Mouse (Mus musculus): ENCODE measurements around the gene Antxr1.

Antxr1 gene

DNA sequence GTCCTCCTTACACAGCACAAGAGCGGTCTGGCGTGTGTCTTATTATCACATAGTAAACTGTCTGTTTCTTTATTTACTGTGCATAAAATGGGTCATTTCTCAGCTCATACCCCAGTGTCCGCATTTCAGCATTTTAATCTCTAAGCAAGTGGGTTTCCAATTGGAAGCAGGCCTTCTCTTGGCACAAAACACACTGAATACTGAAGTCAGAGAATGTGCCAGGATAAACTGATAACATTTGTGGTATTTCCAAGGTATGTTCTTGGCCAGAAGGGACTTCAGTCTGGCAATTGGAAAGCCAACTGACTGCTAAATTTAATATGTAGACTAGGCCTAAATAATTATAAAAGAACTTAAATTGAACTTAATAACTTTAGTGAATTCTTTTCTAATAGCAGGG lies 84.9 kb downstream of the Antxr1 start:
- DNase-seq (ENCODE audit: low spot score in 2 of 2): no peak

DNA sequence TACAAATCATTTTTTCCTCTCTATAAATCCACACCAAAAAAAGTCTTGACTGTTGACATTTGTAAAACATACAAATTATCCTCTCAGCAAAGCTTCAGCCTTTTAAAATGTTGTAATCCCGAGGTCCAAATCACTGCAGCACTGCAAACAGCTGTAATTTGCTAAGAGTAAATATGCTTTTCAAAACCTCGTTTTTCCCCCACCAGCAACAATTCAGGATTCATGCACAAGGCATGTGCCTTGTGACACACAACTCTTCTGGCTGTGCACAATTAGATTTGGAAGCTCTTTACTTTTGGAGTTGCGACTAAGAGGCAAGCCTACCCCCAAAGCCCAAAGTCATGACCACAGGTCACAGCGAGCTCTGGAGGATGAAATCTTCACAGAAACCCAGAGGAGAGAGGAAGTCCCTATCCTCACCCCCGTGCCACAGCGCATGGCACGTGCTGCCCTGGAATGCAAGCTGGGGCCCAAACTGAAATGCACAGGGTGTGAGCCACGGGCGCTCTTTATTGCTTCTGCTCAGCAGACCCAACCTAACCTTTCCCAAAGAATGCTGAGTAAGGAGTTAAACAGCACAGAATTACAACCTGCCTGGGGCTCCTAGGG lies 87.3 kb downstream of the Antxr1 start:
- no peak for DNase-seq (ENCODE audit: low spot score in 2 of 2)

DNA sequence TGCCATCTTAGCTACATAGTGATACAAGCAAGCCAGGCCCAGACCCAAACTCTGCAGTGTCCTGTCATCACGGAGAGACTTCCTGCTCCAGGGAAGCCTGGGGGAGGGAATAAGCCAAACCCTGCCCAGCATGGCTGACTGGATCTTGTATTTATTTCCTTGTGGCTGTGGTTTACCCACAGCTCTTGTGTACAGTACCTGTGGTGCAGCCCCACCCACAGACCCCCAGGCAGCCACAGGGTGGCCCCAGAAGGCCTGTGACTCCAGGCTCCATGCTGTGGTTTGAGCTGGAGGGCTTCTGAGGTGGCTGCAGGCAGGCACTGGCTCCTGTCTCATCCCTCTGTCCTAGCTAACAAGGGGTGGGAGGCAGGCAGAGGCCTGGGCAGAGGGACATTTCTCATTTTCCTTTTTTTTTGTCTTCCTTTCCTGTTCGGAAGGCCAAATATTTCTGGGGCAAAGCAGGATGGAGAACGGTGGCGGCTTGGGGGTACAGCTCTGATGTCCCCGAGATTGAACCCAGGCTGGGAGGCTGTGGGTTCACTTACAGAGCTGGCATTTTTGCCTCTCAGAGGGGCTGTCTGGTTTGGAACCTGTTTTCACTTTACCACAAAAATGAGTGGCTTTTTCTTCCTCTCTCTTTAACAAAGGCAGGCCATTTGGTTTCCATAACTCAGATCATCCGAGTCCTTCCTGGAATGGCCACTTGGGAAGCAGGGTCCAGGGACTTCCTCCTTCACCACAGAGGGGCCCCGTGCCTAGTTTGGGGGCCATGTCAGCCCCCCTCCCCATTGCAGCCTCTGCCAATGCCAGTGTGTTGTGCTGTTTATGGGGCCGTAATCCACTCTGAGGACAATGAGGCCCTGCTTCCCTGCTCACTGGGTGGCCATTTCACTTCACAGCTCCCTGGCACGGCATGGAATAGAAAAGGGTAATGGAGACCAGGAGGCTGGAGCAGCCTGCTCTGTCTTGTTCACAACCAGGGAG lies 91.2 kb downstream of the Antxr1 start:
- peak in 1 of 2 experiments; percentile 4 for DNase-seq (ENCODE audit: low spot score in 2 of 2)

DNA sequence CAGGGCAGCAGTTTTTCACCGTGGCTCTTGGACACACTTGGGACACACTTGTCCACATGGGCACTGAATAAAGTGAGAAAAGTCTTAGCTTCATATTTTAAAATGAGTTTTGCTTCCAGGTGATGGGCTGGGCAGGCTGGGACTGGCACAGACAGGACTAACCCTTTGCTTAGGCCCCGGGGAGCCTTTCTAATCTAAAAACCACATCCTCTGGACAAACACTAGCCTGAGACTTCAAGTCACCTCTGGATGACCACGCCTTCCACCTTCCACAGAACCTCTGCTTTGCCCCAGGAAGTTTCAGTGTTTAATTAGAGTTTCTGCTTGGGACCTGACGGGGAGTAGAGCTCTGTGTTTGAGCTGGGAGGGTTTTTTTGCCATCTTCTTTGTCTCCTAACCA lies 98.4 kb downstream of the Antxr1 start:
- DNase-seq (ENCODE audit: low spot score in 2 of 2): no peak

DNA sequence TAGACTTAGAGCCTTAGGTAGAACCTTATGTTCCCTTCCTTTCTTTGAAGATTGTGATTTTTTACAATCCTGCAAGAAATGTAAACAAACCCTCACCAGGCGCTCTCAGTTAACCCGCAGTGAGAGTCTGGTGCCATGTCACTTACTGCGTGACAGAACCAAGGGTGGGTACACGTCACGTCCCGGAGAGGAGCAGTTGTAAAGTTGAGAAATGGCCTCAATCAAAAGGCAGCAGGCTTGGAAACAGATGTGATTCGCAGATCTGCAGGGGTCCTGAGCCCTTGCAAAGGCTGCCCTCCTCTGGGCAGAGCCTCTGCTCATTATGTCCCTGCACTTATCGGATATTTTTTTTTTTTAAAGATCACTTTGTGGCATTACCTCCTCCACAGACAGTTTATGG lies 99.6 kb downstream of the Antxr1 start:
- DNase-seq (ENCODE audit: low spot score in 2 of 2): no peak

DNA sequence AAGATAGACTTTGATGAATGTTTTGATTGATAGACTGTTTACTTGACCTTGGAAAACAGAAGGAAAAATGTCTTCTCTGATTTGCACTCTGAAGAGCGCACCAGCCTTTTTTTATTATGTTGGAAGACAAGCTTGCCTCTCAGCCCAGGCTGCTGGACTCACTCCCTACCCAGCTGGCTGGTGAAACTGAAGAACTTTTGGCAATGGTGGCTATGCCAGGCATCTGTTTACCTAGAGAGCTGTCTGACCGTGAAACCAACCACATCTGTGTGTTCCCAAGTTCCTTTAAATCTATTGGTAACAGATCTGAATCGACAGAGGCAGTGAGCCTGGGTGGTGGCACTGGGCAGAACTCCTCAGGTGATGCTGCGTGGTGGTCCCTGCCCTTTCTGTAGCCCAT lies 102.5 kb downstream of the Antxr1 start:
- DNase-seq (ENCODE audit: low spot score in 2 of 2): no peak

DNA sequence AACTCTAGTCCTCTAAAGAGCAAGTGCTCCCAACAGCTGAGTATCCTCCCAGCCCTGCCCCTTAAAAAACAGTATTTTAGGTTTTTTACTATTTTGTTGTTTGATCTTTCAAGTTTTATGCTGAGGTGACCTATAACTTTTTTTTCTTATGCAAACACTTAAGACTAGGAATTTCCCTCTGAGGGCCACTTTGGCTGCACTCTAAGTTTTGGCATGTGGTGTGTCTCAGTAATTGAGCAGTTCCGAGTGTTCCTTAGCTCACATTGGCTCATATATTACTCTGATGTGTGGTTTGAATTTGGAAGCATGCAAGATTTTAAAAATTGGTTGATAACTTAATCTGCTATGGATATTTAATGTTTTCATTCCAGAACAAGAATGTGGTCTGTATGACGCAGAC lies 105.6 kb downstream of the Antxr1 start:
- DNase-seq (ENCODE audit: low spot score in 2 of 2): no peak

DNA sequence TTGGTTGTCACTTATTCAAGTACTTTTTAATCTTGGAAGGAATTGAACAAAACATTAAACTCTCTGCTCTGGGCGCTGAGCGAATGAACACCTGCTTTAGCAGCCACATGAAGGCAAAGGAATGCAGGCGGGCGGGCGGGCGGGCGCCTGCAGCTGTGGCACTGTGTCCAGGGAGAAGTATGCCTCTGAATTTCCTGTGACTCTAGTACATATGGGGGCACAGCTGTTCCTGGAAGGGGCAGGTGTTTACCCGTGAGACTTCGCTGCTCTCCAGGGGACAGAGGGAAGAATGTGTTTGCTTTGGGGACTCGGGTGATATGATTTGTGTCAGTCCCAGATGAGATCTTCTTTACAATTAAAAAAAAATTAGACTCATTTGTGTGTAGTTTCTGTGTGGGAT lies 107.7 kb downstream of the Antxr1 start:
- DNase-seq (ENCODE audit: low spot score in 2 of 2): no peak

DNA sequence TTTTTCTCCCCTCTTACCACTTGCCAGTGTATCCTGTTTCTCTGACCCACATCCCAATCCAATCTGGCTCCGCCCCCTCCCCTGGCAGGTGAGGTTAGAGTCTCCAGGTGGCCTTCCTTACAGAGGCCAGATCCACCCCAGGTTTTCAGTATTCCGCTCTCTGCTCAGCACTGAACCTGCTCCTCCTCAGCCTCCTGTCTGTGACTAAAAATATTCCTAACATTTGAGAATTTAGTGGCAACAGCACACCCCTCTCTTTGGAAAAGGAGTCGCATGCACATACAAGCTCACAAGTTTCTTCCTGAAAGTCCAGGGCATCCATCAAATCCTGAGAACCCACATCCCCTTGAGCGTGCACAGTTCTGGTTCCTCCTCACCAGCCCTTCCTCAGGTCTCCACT lies 109.3 kb downstream of the Antxr1 start:
- DNase-seq (ENCODE audit: low spot score in 2 of 2): no peak

DNA sequence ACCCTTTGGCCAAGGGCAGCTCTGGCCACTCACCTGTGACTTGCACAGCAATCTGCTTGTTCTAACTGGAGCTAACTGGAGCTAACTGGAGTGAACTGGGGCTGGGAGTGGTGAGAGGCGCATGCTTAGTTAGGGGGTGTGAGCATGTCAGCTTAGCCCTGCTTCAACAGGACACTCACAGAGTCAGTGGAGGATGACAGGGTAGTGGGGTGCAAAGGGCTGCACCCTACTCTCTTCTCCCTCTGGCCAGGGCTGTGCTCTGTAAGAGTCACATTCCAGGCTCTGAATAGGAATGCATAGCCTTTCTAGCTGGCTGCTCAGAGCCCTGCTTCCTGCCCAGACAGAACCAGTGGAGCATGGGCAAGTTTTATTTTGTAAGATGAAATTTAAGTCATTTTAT lies 110.3 kb downstream of the Antxr1 start:
- DNase-seq (ENCODE audit: low spot score in 2 of 2): no peak

DNA sequence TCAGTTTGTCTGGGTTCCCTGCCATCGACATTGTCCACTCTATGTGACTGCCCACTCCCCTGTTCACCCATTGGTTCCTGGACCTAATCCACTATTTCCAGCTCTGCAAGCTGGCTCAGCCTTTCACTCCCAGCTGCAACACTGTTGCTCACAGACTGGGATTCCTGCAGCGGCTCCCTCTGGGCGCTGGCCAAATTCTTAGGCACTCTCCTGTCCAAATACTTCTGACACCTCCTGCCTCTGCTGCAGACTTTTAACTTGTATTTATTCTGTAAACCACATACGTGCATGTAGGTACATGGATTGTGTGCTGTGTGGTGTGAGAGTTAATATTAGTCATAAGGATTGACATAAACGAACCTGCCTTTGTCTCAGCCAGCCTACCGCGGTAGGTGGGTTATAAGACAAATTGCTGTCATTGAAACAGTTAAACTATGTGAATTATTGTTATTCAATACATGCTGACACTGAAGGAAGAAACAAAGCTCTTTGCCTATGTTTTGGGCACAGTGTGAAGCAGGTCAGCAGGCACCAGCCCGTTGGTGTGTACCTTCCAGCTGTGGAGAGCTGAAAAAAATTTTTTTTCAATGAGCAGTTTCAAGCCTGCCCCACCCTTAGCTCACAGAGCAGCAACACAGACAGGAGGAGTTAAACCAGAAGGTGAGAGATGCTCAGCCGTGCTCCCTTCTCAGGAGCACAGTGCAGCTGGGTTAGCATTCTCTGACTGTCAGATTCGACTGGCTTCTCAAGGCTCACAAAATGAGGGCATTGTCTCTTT lies 112.6 kb downstream of the Antxr1 start:
- DNase-seq (ENCODE audit: low spot score in 2 of 2): no peak

DNA sequence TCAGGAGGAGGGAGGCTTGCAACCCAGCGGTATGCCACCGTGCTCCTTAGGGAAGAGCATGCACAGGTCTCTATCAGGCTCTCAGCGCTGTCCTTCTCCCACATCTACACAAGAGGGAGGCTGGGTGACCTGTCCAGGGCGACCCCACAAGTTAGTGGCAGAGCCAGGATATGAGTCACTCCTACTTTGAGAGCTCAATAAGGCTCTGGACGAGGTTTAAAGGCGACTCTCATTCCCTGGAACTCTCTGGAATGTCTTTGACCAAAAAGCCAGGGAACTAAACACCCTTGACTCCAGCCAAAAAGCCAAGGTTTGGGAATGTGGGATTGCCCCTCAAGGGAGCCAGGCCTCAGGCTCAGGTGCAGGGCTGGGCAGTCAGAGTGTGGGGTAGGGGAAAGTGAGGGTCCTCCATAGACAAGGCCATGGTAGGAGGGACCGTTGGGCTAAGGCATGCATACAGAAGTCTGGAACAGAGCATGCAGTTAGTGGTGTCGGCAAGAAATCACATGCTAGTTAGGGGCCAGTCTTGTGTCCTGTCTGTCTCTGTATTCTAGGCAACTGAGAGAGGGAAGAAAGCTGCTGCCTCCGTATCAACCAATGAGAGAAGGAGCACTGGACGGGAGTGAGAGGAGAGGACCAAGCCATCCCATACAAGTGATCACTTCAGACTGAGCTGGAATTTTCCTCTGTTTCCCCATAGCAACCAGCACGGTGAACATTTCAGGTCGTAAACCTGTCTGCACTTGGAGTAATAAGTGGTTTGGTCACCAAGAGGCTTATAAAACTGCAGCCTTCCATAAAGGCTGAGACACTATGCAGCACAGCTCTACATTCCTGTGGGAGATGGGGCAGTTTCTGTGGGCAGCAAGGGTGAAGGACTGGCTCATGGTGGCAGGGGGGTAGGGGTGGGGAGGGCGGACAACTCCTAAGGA lies 116.3 kb downstream of the Antxr1 start:
- DNase-seq (ENCODE audit: low spot score in 2 of 2): no peak

DNA sequence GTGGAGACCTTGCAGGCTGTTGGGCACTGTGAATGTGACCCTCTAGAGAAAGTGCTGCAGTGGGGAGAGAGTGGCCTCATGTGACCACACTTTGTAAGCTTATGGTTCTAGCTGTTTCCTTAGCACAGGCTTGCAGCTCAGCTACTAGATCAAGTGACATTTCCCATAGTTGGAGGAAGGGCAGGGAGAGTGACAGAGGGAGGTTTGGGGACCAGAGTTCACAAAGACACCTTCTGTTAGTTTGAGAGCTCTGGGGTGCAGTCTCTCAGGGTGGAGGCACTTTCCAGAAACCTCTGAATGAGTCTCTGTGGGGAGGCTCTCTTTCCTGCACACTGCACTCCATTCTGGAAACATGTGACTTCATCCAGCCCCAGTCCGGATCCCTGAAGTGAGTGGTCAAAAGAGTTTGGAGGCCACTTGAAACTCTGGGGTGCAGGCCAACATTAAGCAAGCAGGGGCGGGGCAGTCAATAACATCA lies 119.5 kb downstream of the Antxr1 start:
- no peak for DNase-seq (ENCODE audit: low spot score in 2 of 2)

DNA sequence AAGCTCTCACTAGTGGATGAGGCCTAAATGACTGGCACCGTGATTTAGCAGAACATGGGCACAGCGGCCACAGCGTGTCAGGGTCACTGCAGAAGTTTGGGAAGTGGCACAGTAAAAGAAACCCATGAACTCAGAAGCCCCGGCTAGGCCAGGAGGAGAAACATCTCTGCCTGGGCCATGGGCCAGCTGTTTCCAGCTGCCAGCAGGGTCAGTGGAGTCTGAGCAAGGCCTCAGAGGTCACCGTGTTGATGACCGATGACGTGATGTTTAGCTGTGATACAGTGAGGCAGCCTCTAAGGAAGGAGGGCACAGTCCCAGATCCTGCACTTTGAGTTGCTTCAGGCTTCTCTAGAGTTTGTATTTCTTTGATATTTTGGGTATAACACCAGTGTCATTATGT lies 122.4 kb downstream of the Antxr1 start:
- no peak for DNase-seq (ENCODE audit: low spot score in 2 of 2)

DNA sequence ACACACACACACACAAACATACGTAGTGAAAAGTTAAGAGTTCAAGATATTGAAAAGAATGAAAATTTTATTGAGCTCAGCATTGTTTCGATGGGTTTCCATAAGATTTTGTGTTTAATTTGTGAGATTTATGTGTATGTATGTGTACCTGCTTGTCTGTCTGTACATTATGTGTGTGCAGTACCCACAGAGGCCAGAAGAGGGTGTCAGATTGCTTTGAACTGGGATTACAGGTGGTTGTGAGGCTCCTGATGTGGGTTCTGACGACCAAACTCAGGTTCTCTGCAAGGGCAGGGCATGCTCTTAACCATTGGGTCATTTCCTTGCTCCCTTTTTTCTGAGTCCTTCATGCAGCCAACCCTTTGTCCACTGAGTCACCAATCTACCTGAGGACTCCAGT lies 124.1 kb downstream of the Antxr1 start:
- no peak for DNase-seq (ENCODE audit: low spot score in 2 of 2)

DNA sequence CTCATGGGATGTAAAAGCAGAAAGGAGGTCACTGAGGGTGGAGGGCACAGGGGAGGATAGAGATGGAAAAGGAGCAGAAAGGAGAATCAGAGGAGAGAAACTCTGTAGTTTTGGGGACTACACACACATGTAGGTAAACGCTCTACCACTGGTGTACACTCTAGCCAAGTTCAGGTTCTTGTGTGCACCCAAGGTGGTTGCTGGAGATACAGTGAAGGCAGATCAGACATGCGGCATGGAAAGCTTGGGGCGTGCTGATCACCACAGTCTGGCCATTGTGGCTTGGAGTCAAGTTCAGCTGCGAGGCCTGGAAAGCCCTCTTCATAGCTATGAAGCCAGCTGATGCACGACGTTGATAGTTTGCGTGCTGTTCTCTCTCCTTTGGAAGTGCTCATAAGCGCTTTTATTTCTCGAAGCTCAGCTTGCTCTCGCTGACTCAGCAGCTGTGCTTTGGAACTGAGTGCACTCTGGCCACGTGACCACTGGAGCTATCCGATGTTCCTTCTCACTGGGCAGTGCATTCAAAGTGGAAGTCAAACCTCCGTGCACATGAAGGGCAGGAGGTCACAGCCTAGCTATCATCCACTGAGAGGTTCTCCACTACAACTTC lies 128.1 kb downstream of the Antxr1 start:
- DNase-seq (ENCODE audit: low spot score in 2 of 2): peak in 1 of 2 experiments; percentile 25

DNA sequence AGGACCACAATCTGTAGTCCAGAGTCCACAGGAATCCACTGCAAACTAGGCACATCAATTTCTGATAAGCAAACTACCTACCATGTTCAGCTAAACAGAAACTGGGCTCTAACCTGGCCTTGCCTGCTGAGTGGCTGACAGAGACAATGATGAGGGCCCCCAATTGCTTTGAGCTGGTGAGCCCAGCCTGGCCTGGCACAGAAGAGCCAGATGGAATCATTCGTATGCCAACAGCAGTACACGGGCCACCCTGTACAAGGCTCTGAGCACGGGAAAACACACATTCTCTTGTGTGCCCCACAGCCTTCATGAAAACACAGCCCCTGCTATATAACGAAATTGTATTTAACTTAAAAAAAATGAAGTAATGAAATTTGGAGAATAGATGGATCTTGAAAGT lies 128.8 kb downstream of the Antxr1 start:
- DNase-seq (ENCODE audit: low spot score in 2 of 2): peak in 1 of 2 experiments; percentile 16

DNA sequence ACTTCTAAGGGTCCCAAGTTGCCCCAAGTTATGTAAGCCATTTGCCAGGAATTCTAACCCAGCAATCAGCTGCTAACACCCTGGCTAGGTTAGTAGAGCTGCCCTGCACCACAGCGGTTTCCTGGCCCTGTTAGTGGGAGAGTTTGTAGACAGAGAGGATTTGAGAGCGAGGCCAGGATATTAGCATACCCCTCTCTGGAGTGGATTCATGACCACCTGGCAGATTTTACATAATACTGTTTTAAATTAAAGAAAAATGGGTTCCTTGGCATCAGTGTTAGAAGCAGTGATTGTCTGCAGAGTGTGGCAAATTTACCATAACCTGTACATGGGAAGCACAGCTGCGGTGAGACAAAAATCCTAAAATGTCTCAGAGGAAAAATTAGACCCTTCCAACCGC lies 132.2 kb downstream of the Antxr1 start:
- DNase-seq (ENCODE audit: low spot score in 2 of 2): no peak

DNA sequence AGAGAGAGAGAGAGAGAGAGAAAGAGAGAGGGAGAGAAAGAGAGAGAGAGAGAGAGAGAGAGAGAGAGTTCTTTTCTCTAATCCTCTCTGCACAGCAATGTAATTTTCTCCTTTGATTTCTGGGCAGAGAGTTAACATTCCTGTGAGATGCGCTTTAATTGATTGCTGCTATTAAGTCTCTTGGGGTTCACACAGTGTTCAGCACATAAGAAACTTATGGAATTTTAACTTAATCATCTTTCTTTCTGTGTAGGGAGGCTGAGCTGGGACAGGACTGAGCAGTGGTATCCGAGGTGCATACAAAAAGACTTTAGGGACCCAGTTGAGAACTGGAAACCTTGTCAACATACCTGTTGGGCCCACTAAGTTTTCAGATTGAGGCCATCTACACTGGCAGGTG lies 132.6 kb downstream of the Antxr1 start:
- no peak for DNase-seq (ENCODE audit: low spot score in 2 of 2)

DNA sequence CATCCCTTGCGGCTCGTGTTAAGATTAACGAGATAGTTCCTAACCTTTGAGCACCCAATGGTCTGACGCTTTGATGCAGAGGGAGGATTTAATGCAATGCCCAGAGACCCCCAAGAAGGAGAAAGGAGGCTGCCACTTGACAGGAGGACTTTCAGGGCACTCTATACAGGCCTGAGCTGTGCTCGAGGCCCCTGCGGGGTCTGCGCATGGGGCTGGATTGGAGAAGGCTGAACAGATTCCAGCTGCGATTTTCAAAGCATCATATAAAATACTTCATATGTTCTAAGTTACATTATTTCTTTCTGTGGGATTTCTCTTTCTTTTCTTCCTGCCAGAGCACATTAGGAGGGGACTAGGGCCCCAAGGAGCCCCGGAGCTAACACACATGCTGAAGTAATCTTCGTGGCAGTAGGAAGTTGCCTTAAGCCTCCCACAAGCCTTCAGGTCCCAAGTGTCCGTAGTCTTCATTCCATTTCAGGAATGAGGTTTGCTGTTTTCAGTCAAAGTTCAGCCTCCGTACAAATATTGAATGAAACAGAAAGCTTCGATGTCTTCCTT lies 133.5 kb downstream of the Antxr1 start:
- DNase-seq (ENCODE audit: low spot score in 2 of 2): no peak
